Mouse (Mus musculus) olfactory bulb, adult 2 months (tissue): ENCODE measurements around the gene Exoc4. TPM values are rescaled to one million over a fixed set of nuclear protein-coding genes. Genes with fewer than 3 reads are reported as not detected.

Experiments
- H3K27ac ChIP-seq: fragments of 200-500 bp; 2 replicates; pipeline ENCODE4 v1.5.1; 2012; ENCODE audit warnings: low read depth, low read length; ENCODE audit not compliant: insufficient read depth
- H3K4me1 ChIP-seq: fragments of 200-500 bp; 2 replicates; pipeline ENCODE4 v1.6.1; 2012; ENCODE audit warnings: low read length; ENCODE audit not compliant: control insufficient read depth, insufficient read depth
- H3K4me3 ChIP-seq: fragments of 200-500 bp; 2 replicates; pipeline ENCODE4 v1.5.1; 2012; ENCODE audit warnings: mild to moderate bottlenecking, low read depth, low read length, moderate library complexity; ENCODE audit not compliant: insufficient read depth
- CTCF ChIP-seq: fragments of 200-500 bp; IDR thresholded peaks from 2 replicates; pipeline ENCODE4 v1.5.1; 2012; ENCODE audit warnings: low read depth, mild to moderate bottlenecking, low read length, moderate library complexity; ENCODE audit not compliant: insufficient read depth
- POLR2A ChIP-seq: fragments of 200-500 bp; IDR thresholded peaks from 2 replicates; pipeline ENCODE4 v1.6.1; 2012; ENCODE audit warnings: mild to moderate bottlenecking, low read depth, low read length, moderate library complexity; ENCODE audit not compliant: insufficient read depth
- WGBS: fragments of 180-500 bp; shearing (Covaris S2); methylation state at CpG from one replicate; pipeline ENCODE4 v1.1.7; 2018; 5-methylcytosine and 5-hydroxymethylcytosine counted together
- polyA plus RNA-seq: library from polyadenylated mRNA; stranded (reverse); fragments of >200 nt; gene quantifications from 2 replicates; pipeline ENCODE4 v1.2.4, GENCODE M21; 2012; ENCODE audit warnings: low replicate concordance; ENCODE audit not compliant: missing spikeins, insufficient read depth, insufficient read length

Exoc4 gene
- polyA plus RNA-seq, 1 experiment = not detected

DNA sequence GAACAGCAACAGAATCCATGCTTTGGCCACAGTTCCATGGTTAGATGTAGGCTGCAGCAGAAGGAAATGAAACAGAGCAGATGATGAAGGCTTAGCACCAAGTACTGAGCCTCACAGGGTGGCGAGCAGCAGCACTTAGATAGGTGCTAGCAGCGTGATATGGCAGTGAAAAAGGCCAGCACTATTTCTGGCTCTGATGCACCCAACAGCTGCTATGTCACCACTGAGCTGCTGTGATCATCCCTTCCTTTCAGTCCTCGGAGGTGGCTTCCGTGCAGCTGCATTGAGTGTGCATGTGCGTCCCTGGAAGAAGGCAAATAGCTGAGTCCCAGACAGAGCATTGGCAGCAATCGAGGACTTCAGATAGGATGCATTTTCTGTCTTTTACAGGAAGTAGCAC is 112.7 kb downstream of the Exoc4 start:
- no peak overlapping the region for H3K4me3 ChIP-seq
- TF ChIP-seq POLR2A = no peak
- no peak for TF ChIP-seq CTCF
- H3K27ac ChIP-seq = no peak overlapping the region
- WGBS = 28% methylated on average over 6 of the region's 6 CpGs
- H3K4me1 ChIP-seq = peaks cover 3% of the 10 kb centered on the region

- H3K4me1 ChIP-seq = no peaks in the 10 kb centered on the region
- H3K4me3 ChIP-seq = no peak overlapping the region
- 87% methylated on average over 3 of the region's 3 CpGs for WGBS
- TF ChIP-seq CTCF (no peak), POLR2A (no peak)
- H3K27ac ChIP-seq = no peak overlapping the region
These were observed 131.6 kb downstream of the Exoc4 start for GRCm38 (mm10) chr6:33380517-33380916.

DNA sequence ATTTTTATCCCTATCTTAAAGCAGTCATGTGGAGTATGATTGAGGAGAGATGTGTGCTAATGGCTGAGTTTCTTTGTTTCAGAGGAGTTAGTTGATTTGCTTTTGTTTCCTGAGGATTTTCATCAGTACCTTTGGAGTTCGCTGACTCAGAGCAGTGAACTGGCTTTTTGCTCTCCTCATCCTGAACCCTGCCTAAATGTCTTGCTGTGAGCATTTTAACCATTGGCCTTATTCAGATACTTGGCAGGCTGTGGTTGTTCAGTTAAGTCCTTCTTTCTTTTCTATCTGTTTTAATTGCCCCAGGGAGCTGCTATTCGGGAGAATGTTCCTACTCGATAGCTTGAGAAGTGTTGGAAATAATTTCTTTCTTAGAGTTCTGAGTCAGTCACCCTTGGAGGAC is 133.3 kb downstream of the Exoc4 start:
- no peak overlapping the region for H3K4me3 ChIP-seq
- TF ChIP-seq CTCF (no peak), POLR2A (no peak)
- H3K27ac ChIP-seq = no peak overlapping the region
- H3K4me1 ChIP-seq = no peaks in the 10 kb centered on the region
- 30% methylated on average over 3 of the region's 3 CpGs for WGBS

- Histone ChIP-seq H3K4me1 (no peaks in the 10 kb centered on the region), H3K4me3 (no peak overlapping the region), H3K27ac (no peak overlapping the region)
- WGBS = 89% methylated on average over 2 of the region's 2 CpGs
- TF ChIP-seq CTCF (no peak), POLR2A (no peak)
These were observed 143.1 kb downstream of the Exoc4 start for GRCm38 (mm10) chr6:33392020-33392419.

- WGBS = 63% methylated on average over 1 of the region's 1 CpGs
- Histone ChIP-seq H3K4me1 (no peaks in the 10 kb centered on the region), H3K4me3 (no peak overlapping the region), H3K27ac (no peak overlapping the region)
- TF ChIP-seq CTCF (no peak), POLR2A (no peak)
These were observed 150.6 kb downstream of the Exoc4 start for GRCm38 (mm10) chr6:33399491-33399890.

DNA sequence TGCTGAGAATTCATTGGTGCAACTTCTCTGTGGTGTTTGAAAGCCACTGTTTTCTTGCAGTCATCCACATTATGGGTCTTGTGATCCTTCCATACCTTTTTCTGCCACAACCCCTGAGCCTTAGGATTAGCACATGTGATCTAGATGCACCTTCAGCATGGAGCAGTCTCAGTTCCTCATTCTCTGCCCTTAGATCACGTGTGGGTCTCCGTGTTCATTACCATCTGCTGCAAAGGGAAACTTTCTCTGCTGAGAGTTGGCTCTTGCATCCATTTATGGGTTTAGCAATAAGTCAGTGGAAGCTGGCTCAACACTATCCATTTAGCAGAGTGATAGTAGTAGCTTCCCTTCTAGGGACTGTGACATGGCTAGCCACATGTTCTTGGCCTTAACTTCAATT is 152.3 kb downstream of the Exoc4 start:
- Histone ChIP-seq H3K27ac (no peak overlapping the region), H3K4me1 (no peaks in the 10 kb centered on the region), H3K4me3 (no peak overlapping the region)
- 96% methylated on average over 2 of the region's 2 CpGs for WGBS
- no peak for TF ChIP-seq POLR2A
- no peak for TF ChIP-seq CTCF

DNA sequence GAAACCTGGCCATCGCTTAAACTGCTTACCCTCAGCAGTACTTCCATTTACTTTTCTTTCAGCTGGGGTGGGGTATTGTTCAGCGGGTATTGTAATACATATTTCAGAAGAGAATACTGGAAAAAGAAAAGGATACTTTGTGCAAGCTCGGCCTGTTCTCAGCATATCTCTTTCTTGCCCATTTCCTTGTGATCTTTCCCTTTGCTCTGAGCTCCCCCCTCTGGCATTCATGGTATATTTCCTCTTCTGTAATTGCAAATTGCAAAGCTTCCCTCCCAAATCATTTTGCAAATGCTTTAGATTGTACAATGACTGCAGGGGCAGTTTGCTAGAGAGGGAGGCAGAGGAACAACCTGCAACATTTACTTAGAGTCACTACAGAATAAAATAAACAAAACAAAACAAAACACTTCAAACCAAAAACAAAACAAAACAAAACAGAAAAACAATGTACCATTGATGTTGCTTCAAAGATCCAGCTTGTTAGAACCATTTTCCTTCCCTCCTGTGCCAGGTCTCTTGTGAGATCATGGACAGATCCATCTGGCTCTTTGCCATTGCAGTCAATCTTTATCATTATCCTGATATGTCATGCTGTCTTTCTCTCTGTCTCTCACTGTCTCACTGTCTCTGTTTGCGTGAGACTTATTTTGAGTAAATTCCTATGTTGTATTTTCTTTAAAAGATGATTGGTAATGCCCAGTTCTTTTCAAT is 156.8 kb downstream of the Exoc4 start:
- 43% methylated on average over 4 of the region's 4 CpGs for whole genome bisulfite sequencing

GRCm38 (mm10) chr6:33409586-33409985 is 160.7 kb downstream of the Exoc4 start:
- Histone ChIP-seq H3K4me3 (no peak overlapping the region), H3K27ac (no peak overlapping the region), H3K4me1 (no peaks in the 10 kb centered on the region)
- WGBS = 82% methylated on average over 3 of the region's 3 CpGs
- TF ChIP-seq POLR2A = no peak
- TF ChIP-seq CTCF = no peak

More for the DNA sequence above, 156.8 kb downstream of the Exoc4 start:
- no peak for TF ChIP-seq CTCF
- TF ChIP-seq POLR2A = no peak
- Histone ChIP-seq H3K27ac (no peak overlapping the region), H3K4me1 (no peaks in the 10 kb centered on the region), H3K4me3 (no peak overlapping the region)

DNA sequence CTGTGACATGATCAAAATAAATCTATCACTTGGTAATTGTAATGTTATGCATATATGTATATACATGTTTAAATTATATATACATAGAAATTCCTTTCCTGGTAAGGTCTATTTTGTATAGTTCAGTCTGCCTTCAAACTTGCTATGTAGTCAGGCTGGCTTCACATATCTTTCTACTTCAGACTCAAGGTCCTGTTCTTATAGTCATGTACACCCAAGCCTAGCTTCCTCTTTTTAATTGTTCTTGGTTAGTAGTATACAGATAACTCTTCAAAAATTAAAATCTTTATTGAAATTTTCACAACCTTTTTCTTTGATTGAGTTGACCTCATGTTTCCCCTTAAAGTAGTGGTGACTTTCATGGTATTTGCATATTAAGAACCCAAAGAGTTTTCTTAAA is 176.1 kb downstream of the Exoc4 start:
- H3K4me1 ChIP-seq = no peaks in the 10 kb centered on the region
- no peak overlapping the region for H3K4me3 ChIP-seq
- TF ChIP-seq POLR2A = no peak
- TF ChIP-seq CTCF = no peak
- H3K27ac ChIP-seq = no peak overlapping the region
